Mouse (Mus musculus) naive thymus-derived CD4-positive, alpha-beta T cell, adult 2 months (primary cell): ENCODE data around the gene Kat14.

Source experiments
- DNase-seq: peaks from one replicate; pipeline ENCODE4 v3.0.0-alpha.2; 2011; ENCODE audit warnings: low read depth

The Kat14 gene

DNA sequence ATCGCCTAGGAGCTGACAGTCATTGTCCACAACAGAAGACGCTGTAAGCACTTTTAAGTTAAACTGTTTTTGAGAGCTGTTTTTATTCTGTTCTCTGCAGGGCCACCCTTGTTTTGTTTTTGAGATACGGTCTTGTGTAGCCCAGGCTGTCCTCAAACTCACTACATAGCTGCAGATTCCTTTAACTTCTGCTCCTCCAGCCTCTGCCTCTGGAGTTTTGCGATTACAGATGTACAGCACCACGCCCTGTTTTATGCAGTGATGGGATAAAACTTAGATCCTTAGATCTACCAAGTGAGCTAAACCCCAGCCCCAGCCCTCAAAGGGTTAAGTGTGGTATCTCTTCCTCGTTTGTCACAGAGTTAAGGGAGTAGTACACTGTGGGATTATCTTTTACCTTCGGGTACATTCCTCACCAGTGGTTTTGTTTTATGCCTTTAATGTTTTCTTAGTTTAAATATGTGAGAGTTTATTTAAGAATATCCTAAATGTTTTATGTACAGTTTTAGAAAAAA, 13.9 kb downstream of the Kat14 start:
- DNase-seq: no peak

DNA sequence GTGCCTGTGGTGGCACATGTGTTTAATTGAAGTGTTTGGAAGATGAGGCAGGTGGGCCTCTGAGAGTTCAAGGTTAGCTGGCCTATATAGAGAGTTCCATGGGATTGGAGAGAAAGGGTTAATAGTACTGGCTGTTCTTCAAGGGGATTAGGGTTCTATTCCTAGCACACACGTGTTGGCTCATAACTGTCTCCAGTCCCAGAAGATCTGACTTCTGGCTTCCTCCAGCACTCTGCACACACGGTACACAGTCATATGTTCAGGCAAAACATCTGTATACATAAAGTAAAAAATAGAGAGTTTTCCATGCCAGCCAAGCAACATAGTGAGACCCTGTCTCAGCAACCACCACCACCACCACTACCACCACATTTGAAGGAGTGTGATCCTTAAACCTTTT, 17.5 kb downstream of the Kat14 start:
- DNase-seq: no peak

DNA sequence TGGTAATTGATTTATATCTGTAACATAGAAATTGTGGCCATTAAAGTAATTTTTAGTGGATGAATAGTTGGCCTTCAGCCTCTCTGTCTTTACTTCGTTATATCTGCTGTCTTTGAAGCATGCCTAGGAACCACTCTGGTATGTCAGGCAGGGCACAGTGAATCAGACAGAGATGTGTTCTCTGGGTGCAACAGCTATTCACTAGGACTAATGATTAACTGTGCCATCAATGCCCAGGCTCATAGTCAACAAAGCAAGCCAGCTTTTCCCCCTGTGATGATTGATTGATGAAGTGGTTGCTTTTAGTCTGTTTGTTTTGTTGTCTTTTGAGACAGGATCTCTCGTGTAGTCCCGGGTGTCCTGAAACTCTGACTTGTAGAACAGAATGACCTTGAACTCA, 19.6 kb downstream of the Kat14 start:
- DNase-seq: no peak

DNA sequence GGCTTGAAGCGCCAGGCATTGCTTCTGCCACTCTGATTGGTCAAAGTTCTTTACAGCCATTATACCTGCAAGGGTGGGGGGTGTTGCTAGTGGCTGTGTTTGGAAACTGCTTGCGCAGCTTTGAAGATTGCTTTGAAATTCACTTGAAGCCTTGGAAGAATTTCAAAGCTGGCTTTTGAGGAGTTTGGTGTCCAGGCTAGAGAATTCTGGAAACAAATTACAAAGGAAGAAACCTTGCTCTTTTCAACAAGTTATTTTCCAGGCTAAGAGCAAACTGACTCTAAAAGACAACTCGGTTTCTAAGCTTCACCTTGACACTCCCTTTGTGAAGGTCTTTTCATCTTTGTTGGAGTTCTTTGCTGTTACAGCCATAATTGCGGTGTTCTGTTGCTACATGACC, 30.7 kb downstream of the Kat14 start:
- no peak for DNase-seq

DNA sequence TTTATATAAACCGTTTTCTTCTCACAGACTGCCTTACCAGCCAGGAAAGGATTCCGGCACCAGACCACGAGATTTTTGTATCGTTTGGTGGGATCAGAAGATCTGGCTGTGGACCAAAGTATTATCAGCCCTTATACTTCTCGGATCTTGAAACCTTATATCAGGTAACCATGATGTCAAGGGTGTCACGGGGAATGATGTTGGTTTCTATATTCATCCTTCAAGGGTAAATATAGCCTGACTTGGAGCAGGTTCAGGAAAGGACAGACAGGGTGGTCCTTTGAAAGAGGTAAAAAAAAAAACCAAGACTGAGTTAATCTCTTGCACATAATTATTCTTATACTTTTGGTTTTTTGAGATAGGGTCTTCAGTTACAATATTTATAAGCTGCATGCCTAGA, 31.9 kb downstream of the Kat14 start:
- no peak for DNase-seq

DNA sequence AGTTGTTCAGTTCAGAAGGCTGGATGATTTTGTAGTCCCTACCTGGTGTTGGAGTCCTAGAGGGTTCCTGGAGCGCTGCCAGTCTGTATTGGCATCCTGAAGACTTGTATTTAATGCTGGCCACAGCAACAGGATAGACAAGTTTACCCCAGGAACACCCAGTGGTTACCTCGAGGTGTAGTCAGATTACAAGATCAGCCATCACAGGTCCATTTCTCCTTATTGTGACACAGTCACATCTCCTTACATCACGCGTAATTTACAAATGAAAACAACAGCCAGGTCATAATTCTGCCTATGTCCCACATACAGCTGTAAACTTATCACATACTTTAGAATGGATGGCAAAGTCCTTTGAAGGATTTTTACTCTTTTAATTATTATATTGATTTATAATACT, 40.3 kb downstream of the Kat14 start:
- DNase-seq: no peak

DNA sequence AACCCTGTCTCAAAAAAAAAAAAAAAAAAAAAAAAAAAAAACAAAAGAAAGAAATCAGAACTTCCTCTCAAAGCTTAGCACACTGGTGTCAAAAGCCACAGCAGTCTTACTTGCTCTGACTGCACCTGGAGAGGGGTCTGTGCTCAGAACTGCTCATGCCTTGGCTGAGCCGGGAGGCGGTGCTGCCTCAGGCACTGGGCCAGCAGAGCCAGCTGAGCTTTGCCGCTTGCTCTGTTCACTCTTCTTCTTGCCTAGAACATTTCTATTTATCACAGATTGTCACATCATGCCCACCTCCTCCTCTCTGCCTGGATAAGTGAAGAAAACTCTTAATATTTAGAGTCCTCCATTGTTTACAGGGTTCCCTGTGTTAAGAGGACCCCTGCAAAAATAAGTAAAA, 41.8 kb downstream of the Kat14 start:
- DNase-seq: no peak

DNA sequence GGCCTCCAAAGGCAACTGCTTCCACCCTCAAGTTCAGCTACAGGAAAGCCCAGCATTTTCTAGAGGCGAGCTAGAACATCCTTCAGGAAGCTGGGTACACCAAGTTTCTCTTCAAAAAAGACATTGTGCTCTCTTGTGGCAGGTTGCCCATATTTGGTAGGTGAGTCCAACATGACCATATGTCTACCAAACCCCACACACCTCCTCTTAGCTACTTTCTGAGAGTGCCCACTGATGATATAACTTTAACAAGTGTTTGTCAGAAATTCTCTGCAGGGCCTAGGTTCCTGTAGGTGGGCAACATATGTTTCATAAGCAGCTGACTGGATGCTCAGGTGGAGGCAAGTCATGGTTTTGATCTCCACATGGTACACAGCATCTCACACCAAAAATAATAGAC, 45.9 kb downstream of the Kat14 start:
- no peak for DNase-seq

DNA sequence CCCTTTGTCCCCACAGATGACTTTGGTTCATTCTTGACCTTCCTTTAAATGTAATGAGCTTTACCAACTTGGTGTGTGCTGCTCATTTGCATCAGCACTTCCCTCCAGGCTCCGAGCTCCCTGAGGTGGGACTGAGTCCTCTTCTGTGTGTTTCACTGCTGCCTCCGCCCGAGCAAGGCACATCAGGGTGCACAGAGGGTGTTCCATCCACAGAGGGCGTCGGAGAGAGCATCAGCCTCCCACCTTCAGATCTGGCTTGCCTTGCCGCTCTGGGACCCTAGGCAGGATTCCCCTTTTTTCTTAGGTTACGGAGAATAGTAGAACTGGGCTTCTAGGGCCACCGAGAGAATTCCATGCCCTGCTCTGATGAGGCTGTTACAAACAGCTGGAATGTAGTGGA, 48.1 kb downstream of the Kat14 start:
- no peak for DNase-seq

DNA sequence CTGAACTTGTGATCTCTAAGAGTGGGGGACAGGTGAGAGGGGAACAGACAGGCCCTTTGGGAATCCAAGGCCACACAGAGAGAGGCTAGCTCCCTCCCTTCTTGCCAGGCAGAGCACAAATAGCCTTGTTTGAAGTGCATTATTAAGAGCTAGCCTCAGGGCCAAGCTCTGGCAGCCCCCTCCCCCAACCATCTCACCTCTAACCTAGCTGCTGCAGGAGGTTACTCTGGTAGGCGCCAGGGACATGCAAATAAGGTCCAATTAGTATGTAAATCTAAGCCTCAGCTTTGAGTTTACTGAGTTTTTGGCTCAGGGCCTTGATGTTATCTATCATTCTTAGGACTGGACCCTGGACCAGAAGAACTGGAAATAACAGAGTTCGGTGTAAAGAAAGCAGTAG, 49.3 kb downstream of the Kat14 start:
- DNase-seq: no peak

DNA sequence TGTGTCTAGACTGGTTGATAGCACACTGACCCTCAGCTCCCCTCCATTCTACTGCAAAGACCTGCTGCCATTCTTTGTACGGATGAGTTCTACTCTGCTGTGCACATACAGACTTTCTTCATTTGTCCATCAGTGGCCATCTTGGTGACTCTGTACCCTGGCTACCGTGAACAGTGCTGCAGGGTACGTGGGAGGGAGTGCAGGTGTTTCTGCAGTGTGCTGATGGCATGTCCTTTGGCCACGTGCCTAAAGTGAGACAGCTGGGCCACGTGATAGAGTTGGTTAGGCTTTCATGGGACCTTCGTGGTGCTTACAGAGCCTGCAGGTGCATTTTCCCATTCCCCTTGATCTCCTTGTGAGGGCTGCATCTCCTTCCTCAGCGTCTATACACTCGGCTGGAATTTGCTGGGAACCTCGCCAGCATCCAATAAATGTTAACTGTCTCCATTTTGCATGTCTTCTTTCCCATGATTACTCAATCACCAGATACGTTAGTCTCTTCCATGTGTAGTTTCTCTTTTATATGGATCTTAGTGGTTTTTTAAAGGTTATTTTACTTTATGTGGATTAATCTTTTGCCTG, 53.4 kb downstream of the Kat14 start:
- no peak for DNase-seq

DNA sequence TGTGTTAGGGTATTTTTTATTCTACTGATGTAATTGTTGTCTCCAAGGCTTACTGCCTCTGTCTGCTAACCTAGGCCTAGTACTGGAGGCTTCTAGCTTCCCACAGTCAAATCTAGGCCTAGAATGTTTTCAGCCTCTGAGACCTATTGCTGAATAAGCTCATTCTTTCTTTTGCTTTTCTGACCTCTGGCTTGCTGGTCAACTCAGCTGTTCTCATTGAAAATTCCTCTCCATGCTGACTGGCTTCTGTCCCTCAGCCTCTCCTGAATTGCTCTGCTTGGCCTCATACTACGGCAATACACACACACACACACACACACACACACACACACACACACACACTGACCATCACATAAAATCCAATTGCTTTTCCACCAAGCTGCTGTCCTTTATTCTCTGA, 57.0 kb downstream of the Kat14 start:
- no peak for DNase-seq

DNA sequence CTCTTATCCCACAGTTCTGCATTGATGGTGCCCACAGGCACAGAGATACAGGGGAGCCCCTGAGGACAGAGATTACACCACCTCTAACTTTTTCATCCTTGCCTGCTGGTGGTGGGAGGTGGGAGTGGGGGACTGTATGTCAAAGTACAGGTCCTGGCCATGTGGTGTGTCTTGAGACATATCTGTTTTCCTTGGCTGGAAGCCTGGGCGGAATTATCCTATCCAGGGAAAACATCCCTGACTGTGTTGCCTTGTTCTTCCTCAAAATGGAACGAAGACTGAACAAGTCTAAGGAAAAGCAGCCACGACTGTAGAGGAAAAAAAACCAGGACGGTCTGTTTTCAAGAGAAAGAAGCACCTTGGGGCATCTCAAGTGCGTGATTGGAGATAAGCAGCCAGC, 59.1 kb downstream of the Kat14 start:
- DNase-seq: no peak

DNA sequence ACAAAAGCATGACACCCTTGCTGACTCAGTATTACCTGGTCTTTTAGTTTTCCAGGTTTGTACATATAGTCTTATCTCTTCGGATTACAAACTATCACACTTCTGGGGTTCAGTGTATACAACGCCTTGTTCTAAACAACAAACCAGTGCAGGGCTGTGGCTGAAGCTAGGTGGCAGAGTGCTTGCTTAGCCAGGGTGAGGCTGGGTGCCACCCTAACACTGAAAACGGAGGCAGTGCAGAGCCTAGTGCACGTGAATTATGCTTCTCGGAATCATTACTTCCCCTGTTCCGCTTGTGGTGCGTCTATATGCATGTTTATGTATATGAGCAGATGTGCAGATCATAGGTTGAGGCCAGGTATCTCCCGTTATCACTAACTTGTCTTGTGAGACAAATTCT, 59.9 kb downstream of the Kat14 start:
- no peak for DNase-seq

DNA sequence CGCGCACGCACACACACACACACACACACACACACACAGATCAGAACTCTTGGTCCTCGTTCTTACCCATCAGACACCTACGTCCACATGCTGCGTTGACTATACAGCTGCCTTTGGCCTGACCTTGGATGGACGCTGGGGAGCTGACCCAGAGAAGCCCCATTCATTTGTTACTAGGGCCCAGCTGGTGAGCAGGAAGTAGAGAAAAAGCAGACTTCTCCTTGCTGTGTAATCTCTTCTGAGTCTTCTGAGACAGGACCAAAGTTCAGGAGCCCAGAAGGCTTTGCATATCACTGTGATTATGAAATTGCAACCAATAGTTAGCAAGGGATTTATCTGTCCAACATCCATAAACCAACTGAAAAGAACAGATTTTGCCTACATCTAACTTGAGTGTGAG, 60.4 kb downstream of the Kat14 start:
- DNase-seq: no peak

DNA sequence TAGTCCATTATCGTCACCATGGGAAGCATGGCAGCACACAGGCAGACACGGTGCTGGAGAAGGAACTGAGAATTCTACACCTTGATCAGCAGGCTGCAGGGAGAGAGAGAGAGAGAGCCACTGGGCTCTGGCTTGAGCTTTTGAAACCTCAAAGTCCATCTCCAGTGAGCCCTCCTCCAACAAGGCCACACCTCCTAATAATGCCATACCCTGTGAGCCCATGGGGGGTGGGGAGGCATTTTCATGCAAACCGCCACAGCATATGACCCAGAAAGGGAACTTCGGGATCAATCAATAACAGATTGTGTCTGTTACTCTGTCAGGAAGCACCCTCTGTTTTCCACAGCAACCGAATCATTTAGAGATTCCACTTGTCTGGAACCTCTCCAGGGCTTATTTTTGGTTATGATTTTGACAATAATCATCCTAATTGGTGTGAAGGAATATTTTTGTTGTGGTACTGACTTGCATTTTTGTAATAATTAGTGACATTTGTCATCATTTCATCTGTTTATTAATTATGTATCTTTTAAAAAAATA, 62.6 kb downstream of the Kat14 start:
- DNase-seq: no peak

DNA sequence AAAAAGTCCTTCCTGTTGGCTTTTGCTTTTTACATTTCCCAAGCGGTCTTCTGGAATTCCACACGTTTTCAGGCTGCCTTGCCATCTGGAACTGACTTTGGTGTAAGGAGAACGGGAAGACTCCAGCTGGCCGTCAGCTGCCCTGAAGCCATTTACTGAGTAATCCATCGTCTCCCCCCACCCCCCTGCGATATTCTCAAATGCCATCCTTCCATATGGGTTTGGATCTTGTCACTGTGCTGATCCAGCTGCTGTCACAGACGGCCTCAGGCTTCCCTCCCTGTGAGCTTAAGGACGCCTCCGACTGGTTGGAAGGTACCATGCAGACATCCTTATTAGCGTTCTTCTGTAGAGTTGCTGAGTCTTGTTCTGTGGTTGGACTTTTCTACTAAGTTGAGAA, 66.9 kb downstream of the Kat14 start:
- DNase-seq: no peak

DNA sequence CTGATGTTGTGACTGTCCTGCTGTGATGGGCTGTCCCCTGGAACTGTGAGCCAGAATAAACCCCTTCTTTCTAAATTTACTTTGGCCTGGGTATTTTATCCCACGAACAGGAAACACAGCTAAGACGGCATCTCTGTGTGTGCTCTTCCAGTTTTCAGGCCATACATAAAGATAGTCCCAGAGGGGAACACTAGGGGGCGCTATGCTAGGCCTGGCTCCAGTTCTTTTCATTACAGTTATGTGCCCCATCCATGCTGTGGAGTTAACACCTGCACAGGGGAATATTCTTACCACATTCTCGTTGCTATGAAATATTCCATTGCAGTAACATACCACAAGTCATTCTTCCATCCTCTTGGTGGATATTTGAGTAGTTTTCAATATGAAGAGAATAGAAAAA, 69.6 kb downstream of the Kat14 start:
- peak; percentile 38 for DNase-seq

DNA sequence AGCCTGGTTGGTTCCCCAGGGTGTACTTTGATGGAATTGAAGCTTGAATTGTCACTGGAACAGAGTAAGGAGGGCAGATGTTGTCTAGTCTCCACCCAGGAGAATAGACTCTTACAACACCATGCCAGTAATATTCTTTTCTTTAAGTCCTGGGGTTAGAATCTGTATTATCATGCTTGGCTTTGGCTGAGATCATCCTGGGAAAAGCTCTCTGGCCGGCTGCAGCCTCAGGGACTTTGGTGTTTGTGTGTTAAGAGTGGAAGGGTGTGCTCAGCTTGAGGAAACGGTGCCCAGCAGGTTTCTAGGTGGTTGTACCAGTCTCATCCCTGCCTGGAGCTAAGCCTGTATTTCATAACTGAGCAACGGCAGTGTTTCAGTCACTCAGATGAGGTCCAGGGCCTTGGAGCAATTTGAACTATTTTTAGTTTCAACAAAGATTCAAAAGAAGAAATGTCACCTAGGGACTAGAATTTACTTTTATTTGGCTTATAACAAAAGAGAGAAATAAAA, 70.5 kb downstream of the Kat14 start:
- DNase-seq: no peak

DNA sequence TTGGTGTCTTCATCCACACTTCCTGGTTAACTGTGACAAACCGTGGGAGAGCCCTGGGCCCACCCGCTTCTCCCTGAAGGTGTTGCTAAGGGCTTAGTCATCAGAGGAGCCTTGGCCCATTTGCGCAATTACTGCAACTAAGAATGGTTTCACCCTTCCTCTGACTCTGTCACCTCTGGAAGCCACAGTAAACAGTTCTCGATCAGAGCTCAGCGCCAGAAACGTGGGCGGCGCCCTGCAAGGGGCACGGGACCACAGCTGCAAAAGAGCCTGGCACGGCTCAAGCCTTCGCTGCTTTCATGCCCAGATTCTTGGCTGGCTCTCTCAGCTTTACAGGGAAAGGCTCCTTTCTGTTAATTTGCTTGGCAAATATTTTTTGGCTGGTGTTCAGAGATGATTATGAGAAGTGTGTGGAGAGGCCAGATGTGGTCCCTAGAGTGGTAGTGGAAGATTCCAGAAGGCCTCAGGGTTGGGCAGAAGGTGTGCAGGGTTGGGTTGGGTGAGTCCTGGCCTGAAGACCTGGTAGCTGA, 72.7 kb downstream of the Kat14 start:
- no peak for DNase-seq

DNA sequence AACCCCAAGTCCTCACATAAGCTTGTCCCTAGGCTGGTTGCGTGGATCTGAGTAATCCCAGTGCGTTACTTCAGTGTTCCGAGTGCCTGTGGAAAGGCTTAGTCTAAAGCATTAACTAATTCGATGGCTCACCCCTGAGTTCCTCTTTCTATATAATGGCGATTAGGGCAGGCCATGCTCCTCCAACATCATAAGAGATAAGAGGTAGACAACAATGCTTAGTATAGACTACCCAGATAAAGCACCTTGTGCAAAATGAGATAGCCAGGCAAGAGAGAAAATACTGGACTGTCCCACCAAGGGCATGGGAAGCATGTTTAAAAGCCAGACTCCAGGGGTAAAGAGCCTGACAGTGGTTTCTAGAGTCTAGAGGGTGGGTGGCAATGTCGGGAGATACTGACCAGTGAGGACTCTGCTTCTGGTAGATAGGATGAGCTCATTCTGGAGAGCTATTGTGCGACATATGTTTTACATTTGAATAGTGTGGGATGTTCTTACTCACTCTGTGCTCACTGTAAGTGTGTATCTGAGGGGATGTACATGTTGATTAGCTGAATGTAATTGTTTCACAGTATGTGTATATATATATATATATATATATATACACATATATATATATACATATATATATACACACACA, 77.7 kb downstream of the Kat14 start:
- DNase-seq: no peak

DNA sequence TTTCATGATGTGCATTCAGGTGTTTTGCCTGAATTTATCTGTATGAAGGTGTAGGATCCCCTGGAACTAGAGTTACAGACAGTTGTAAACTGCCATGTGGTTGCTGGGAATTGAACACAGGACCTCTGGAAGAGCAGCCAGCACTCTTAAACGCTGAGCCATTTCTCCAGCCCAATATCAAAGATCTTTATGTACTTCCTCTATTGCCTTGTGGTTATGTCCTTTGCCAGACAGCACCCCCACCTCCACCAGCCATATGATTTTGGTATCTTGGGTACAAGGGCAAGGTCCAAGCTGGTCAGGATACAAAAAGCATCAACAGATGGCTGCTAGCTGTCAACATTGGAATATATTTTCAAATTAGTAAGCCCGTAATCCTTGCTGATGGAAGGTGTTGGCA, 81.6 kb downstream of the Kat14 start:
- DNase-seq: no peak

DNA sequence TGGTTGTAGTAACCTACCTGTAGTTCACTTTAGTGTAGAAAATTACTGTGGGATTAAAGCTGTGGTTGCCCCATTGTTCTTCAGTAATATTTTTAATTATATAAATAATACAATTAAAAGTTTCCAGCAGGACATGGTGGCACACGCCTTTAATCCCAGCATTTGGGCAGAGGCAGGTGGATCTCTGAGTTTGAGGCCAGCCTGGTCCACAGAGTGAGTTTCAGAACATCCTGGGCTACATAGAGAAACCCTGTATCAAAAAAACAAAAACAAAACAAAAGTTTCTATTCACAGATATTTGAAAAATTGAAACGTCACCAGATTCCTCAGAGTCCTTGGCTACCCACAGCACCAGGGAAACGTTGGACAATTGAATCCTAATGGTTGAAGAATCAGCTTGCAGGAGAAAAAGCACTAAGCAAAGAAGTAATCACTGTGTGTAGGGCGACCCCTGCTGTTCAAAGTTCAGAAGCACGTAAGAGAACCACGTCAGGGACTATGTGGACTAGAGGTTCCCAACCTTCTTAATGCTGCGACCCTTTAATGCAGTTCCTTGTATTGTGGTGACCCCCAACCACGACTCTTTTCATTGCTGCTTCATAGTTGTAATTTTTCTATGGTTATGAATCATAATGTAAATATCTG, 83.7 kb downstream of the Kat14 start:
- peak; percentile 82 for DNase-seq
